Mouse (Mus musculus) heart, adult 2 months (tissue): ENCODE measurements around the gene Ang4.

Experiments used
- CTCF ChIP-seq: fragments of 200-600 bp; IDR thresholded peaks from 2 replicates; pipeline ENCODE4 v1.8.1; 2022; ENCODE audit warnings: antibody characterized with exemption, mild to moderate bottlenecking, moderate library complexity
- POLR2A ChIP-seq: fragments of 200-500 bp; IDR thresholded peaks from 2 replicates; pipeline ENCODE4 v1.6.1; 2011; ENCODE audit warnings: mild to moderate bottlenecking, low read depth, low read length, control low read depth; ENCODE audit not compliant: insufficient read depth

- TF ChIP-seq CTCF (no peak), POLR2A (no peak)
These were observed 32.8 kb downstream of the Ang4 start for GRCm38 (mm10) chr14:51740347-51741170.
